Mouse (Mus musculus): ENCODE results near the gene Uba2. TPM values are rescaled to one million over a fixed set of nuclear protein-coding genes. Genes with fewer than 3 reads are reported as not detected.

Uba2 gene
- polyA plus RNA-seq, 1 experiment from 2014 or later: 180 TPM

GRCm38 (mm10) chr7:34159167-34159566 lies 10.2 kb downstream of the Uba2 start:
- H3K9me3 ChIP-seq: no peaks in the 10 kb centered on the region
- no peaks in the 10 kb centered on the region for H3K4me1 ChIP-seq
- H3K27me3 ChIP-seq (replicated peaks): no peaks in the 10 kb centered on the region
- WGBS: 95% methylated on average over 3 of the region's 3 CpGs
- H3K9ac ChIP-seq: no peak overlapping the region
- no peak for ATAC-seq (replicated peaks)
- H3K4me3 ChIP-seq: no peak overlapping the region
- peaks cover 78% of the 10 kb centered on the region for H3K36me3 ChIP-seq (replicated peaks)
- no peak overlapping the region for H3K4me2 ChIP-seq
- H3K27ac ChIP-seq: no peak overlapping the region

GRCm38 (mm10) chr7:34157994-34158393 lies 11.4 kb downstream of the Uba2 start:
- Histone ChIP-seq H3K27me3 (replicated peaks) (no peaks in the 10 kb centered on the region), H3K9ac (no peak overlapping the region), H3K36me3 (replicated peaks) (peaks cover 78% of the 10 kb centered on the region), H3K27ac (no peak overlapping the region), H3K4me1 (no peaks in the 10 kb centered on the region), H3K9me3 (no peaks in the 10 kb centered on the region), H3K4me2 (no peak overlapping the region), H3K4me3 (no peak overlapping the region)
- 96% methylated on average over 3 of the region's 3 CpGs for WGBS
- ATAC-seq (replicated peaks): no peak

- Histone ChIP-seq H3K27me3 (replicated peaks) (no peaks in the 10 kb centered on the region), H3K27ac (no peak overlapping the region), H3K36me3 (replicated peaks) (peaks cover 87% of the 10 kb centered on the region), H3K4me1 (no peaks in the 10 kb centered on the region), H3K4me2 (no peak overlapping the region), H3K9ac (no peak overlapping the region), H3K9me3 (0 out of 2 replicates have a peak, but pooled peaks cover 3% of the 10 kb centered on the region), H3K4me3 (no peak overlapping the region)
- no peak for ATAC-seq (replicated peaks)
- 94% methylated on average over 4 of the region's 4 CpGs for WGBS
These were observed 22.2 kb downstream of the Uba2 start for GRCm38 (mm10) chr7:34147193-34147592.

GRCm38 (mm10) chr7:34141123-34141522 lies 28.3 kb downstream of the Uba2 start:
- Histone ChIP-seq H3K27me3 (replicated peaks) (no peaks in the 10 kb centered on the region), H3K4me1 (no peaks in the 10 kb centered on the region), H3K9me3 (no peaks in the 10 kb centered on the region), H3K27ac (no peak overlapping the region), H3K9ac (no peak overlapping the region), H3K4me2 (no peak overlapping the region), H3K36me3 (replicated peaks) (peaks cover 55% of the 10 kb centered on the region), H3K4me3 (no peak overlapping the region)
- ATAC-seq (replicated peaks): no peak
- WGBS: 95% methylated on average over 13 of the region's 13 CpGs

- Histone ChIP-seq H3K9ac (no peak overlapping the region), H3K4me1 (no peaks in the 10 kb centered on the region), H3K36me3 (replicated peaks) (peaks cover 43% of the 10 kb centered on the region), H3K9me3 (no peaks in the 10 kb centered on the region), H3K4me3 (no peak overlapping the region), H3K27me3 (replicated peaks) (no peaks in the 10 kb centered on the region), H3K4me2 (no peak overlapping the region), H3K27ac (no peak overlapping the region)
- ATAC-seq (replicated peaks): no peak
- 92% methylated on average over 6 of the region's 6 CpGs for WGBS
These were observed 29.9 kb downstream of the Uba2 start for GRCm38 (mm10) chr7:34139493-34139892.

GRCm38 (mm10) chr7:34134336-34134735 lies 35.1 kb downstream of the Uba2 start:
- Histone ChIP-seq H3K4me2 (no peak overlapping the region), H3K4me3 (no peak overlapping the region), H3K4me1 (peaks cover 24% of the 10 kb centered on the region), H3K27me3 (replicated peaks) (no peaks in the 10 kb centered on the region), H3K27ac (no peak overlapping the region), H3K9ac (no peak overlapping the region), H3K36me3 (replicated peaks) (no peaks in the 10 kb centered on the region), H3K9me3 (no peaks in the 10 kb centered on the region)
- 90% methylated on average over 2 of the region's 2 CpGs for WGBS
- no peak for ATAC-seq (replicated peaks)

GRCm38 (mm10) chr7:34133117-34133762 lies 36.2 kb downstream of the Uba2 start, which contains the start of gene Wtip:
Gene Wtip, minus strand, starts transcription at chr7:34133268.
- Histone ChIP-seq H3K9ac (peak within 1 kb of the TSS; percentile 56), H3K4me1 (peaks cover 24% of the 10 kb centered on the region), H3K4me3 (peak within 1 kb of the TSS; percentile 67), H3K9me3 (no peaks in the 10 kb centered on the region), H3K36me3 (replicated peaks) (no peaks in the 10 kb centered on the region), H3K27me3 (replicated peaks) (no peaks in the 10 kb centered on the region), H3K27ac (peak within 1 kb of the TSS; percentile 73), H3K4me2 (peak within 1 kb of the TSS; percentile 79)
- 2% methylated on average over 34 of the region's 65 CpGs for WGBS
- peak; percentile 83 for ATAC-seq (replicated peaks)

GRCm38 (mm10) chr7:34132355-34133079 lies 36.9 kb downstream of the Uba2 start:
- H3K9me3 ChIP-seq: no peaks in the 10 kb centered on the region
- 1% methylated on average over 65 of the region's 116 CpGs for WGBS
- peak overlapping the region; percentile 73 for H3K27ac ChIP-seq
- H3K4me3 ChIP-seq: peak overlapping the region; percentile 67
- H3K4me2 ChIP-seq: peak overlapping the region; percentile 79
- H3K27me3 ChIP-seq (replicated peaks): no peaks in the 10 kb centered on the region
- peak overlapping the region; percentile 56 for H3K9ac ChIP-seq
- no peaks in the 10 kb centered on the region for H3K36me3 ChIP-seq (replicated peaks)
- peak; percentile 84 for ATAC-seq (replicated peaks)
- H3K4me1 ChIP-seq: peaks cover 24% of the 10 kb centered on the region

GRCm38 (mm10) chr7:34131959-34132354 lies 37.4 kb downstream of the Uba2 start:
- ATAC-seq (replicated peaks): peak; percentile 12; the same call in 1 of the 2 replicates
- Histone ChIP-seq H3K4me3 (peak overlapping the region; percentile 67), H3K36me3 (replicated peaks) (no peaks in the 10 kb centered on the region), H3K27me3 (replicated peaks) (no peaks in the 10 kb centered on the region), H3K4me1 (peaks cover 24% of the 10 kb centered on the region), H3K4me2 (peak overlapping the region; percentile 79), H3K9me3 (no peaks in the 10 kb centered on the region), H3K27ac (no peak overlapping the region), H3K9ac (peak overlapping the region; percentile 56)
- WGBS: 16% methylated on average over 3 of the region's 3 CpGs

- peak overlapping the region; percentile 8; the same call in 1 of the 2 replicates for H3K4me2 ChIP-seq
- ATAC-seq (replicated peaks): no peak
- no peaks in the 10 kb centered on the region for H3K36me3 ChIP-seq (replicated peaks)
- no peaks in the 10 kb centered on the region for H3K27me3 ChIP-seq (replicated peaks)
- peak overlapping the region; percentile 67; the same call in 1 of the 2 replicates for H3K4me3 ChIP-seq
- no peaks in the 10 kb centered on the region for H3K9me3 ChIP-seq
- H3K9ac ChIP-seq: no peak overlapping the region
- WGBS: 77% methylated on average over 3 of the region's 3 CpGs
- H3K4me1 ChIP-seq: peaks cover 24% of the 10 kb centered on the region
- no peak overlapping the region for H3K27ac ChIP-seq
These were observed 38.3 kb downstream of the Uba2 start for GRCm38 (mm10) chr7:34131118-34131517.

- no peak for ATAC-seq (replicated peaks)
- no peaks in the 10 kb centered on the region for H3K27me3 ChIP-seq (replicated peaks)
- H3K9ac ChIP-seq: no peak overlapping the region
- H3K4me1 ChIP-seq: peaks cover 12% of the 10 kb centered on the region
- WGBS: 89% methylated on average over 3 of the region's 3 CpGs
- H3K36me3 ChIP-seq (replicated peaks): no peaks in the 10 kb centered on the region
- H3K27ac ChIP-seq: no peak overlapping the region
- no peak overlapping the region for H3K4me2 ChIP-seq
- no peak overlapping the region for H3K4me3 ChIP-seq
- no peaks in the 10 kb centered on the region for H3K9me3 ChIP-seq
These were observed 43.1 kb downstream of the Uba2 start for GRCm38 (mm10) chr7:34126291-34126690.

- peaks cover 3% of the 10 kb centered on the region for H3K4me1 ChIP-seq
- H3K9me3 ChIP-seq: no peaks in the 10 kb centered on the region
- no peak overlapping the region for H3K4me2 ChIP-seq
- H3K36me3 ChIP-seq (replicated peaks): no peaks in the 10 kb centered on the region
- H3K4me3 ChIP-seq: no peak overlapping the region
- no peak overlapping the region for H3K9ac ChIP-seq
- WGBS: 90% methylated on average over 9 of the region's 9 CpGs
- H3K27ac ChIP-seq: no peak overlapping the region
- H3K27me3 ChIP-seq (replicated peaks): no peaks in the 10 kb centered on the region
- ATAC-seq (replicated peaks): no peak
These were observed 44.1 kb downstream of the Uba2 start for GRCm38 (mm10) chr7:34125346-34125745.

Measured in midbrain, embryonic 15.5 days (tissue).